Mouse (Mus musculus) stomach, postnatal 0 days (tissue): ENCODE measurements at regions not wholly inside any gene's neighbourhood (a gene's known extent, or its start where the extent isn't known, plus 50 kb on each side); places are given as distances from the start of the nearest gene placed in this dataset.

Source experiments
- ATAC-seq: fragments of 200-750 bp; cut with Nextera tagmentation; 2 replicates; pipeline ENCODE4 v1.8.0; 2017; ENCODE audit not compliant: low FRiP score, low TSS enrichment
- DNase-seq: peaks from one replicate; pipeline ENCODE4 v3.0.0-alpha.2; 2016; ENCODE audit warnings: low spot score
- H3K27ac ChIP-seq: fragments of 300-500 bp; sonication (generic); replicated peaks from 2 replicates; pipeline ENCODE4 v1.5.1; 2014; ENCODE audit warnings: mild to moderate bottlenecking, control low read depth
- H3K27me3 ChIP-seq: fragments of 300-500 bp; sonication (generic); 2 replicates; pipeline ENCODE4 v1.6.1; 2014; ENCODE audit warnings: low read length; ENCODE audit not compliant: control insufficient read depth, insufficient read depth
- H3K36me3 ChIP-seq: fragments of 300-500 bp; sonication (generic); 2 replicates; pipeline ENCODE4 v1.6.1; 2014; ENCODE audit warnings: low read length, mixed read lengths; ENCODE audit not compliant: control insufficient read depth, insufficient read depth
- H3K4me1 ChIP-seq: fragments of 300-500 bp; sonication (generic); replicated peaks from 2 replicates; pipeline ENCODE4 v1.6.1; 2014; ENCODE audit warnings: antibody characterized with exemption; ENCODE audit not compliant: control insufficient read depth, insufficient read depth
- H3K4me2 ChIP-seq: fragments of 300-500 bp; sonication (generic); replicated peaks from 2 replicates; pipeline ENCODE4 v1.6.1; 2014; ENCODE audit warnings: low read depth, mild to moderate bottlenecking, control low read depth, moderate library complexity
- H3K4me3 ChIP-seq: fragments of 300-500 bp; sonication (generic); 2 replicates; pipeline ENCODE4 v1.5.1; 2014; ENCODE audit warnings: low read depth, low read length, control low read depth
- H3K9ac ChIP-seq: fragments of 300-500 bp; sonication (generic); 2 replicates; pipeline ENCODE4 v1.6.1; 2014; ENCODE audit warnings: mild to moderate bottlenecking, low read length, control low read depth, mixed read lengths
- H3K9me3 ChIP-seq: fragments of 300-500 bp; sonication (generic); 2 replicates; pipeline ENCODE4 v1.6.1; 2016; ENCODE audit warnings: low read length; ENCODE audit not compliant: control insufficient read depth
- CTCF ChIP-seq: IDR thresholded peaks from 2 replicates; pipeline ENCODE4 v1.5.1; 2016; ENCODE audit warnings: antibody characterized with exemption, low read depth, mild to moderate bottlenecking, moderate library complexity
- EP300 ChIP-seq: optimal IDR thresholded peaks from 2 replicates; pipeline ENCODE3; 2016; ENCODE audit warnings: antibody characterized with exemption
- WGBS: fragments of 180-500 bp; shearing (Covaris S2); extraction: QIAGEN DNeasy Blood & Tissue Kit; methylation state at CpG from one replicate; pipeline ENCODE4 v1.1.7; 2014; 5-methylcytosine and 5-hydroxymethylcytosine counted together

DNA sequence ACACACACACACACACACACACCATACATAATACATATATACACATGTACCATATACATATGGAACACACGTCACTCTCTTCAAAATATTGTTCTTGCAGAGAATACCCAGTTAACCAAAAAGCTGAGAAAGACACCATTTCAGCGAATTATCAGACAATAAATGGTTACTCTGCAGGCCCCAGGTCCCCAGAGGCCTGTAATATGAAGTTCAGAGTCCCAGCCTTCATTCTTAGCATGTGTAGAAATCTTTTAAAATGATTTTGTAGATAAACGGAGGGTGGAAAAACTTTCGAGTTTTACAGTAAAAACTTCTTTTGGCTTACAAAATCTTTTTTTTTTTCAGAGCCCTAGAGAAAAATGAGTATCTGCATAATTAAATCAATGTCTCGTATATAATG lies 58.7 kb upstream of the Sash1 start:
- Histone ChIP-seq H3K27me3 (no peaks in the 10 kb centered on the region), H3K4me3 (peak overlapping the region; percentile 27; the same call in 1 of the 2 replicates), H3K9ac (peak overlapping the region; percentile 43; the same call in 1 of the 2 replicates), H3K4me2 (peak overlapping the region; percentile 44; the same call in 1 of the 2 replicates), H3K9me3 (no peaks in the 10 kb centered on the region), H3K4me1 (no peaks in the 10 kb centered on the region), H3K27ac (no peak overlapping the region; the same call in 1 of the 2 replicates), H3K36me3 (no peaks in the 10 kb centered on the region)
- 68% methylated on average over 5 of the region's 5 CpGs for WGBS
- DNase-seq (no peak), ATAC-seq (no peak)
- TF ChIP-seq EP300 (no peak), CTCF (no peak)

DNA sequence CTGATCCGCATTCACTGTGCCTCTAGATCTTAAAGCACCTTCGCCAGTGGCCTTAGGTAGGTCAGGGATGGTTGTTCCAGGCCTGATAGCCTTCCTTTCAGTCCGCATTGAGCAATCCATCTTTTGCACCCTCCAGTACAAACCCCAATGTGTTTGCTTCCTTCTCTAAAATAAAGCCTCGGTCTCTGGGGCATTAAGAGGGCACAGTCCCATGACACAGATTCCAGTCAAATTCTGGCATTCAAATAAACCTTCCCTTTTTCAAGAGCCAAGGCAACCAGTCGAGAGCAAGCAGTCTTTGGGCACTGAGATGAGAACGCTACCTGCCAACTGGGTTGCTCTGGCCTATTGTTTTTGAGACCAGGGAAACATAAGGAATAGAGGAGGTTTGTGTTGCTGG lies 57.8 kb upstream of the Sash1 start:
- DNase-seq = no peak
- H3K4me2 ChIP-seq = no peak overlapping the region
- TF ChIP-seq EP300 (no peak), CTCF (no peak)
- H3K9me3 ChIP-seq = no peaks in the 10 kb centered on the region
- no peaks in the 10 kb centered on the region for H3K4me1 ChIP-seq
- H3K27ac ChIP-seq = no peak overlapping the region
- no peaks in the 10 kb centered on the region for H3K27me3 ChIP-seq
- 91% methylated on average over 6 of the region's 6 CpGs for WGBS
- no peak overlapping the region for H3K9ac ChIP-seq
- ATAC-seq = no peak
- no peaks in the 10 kb centered on the region for H3K36me3 ChIP-seq
- H3K4me3 ChIP-seq = no peak overlapping the region

DNA sequence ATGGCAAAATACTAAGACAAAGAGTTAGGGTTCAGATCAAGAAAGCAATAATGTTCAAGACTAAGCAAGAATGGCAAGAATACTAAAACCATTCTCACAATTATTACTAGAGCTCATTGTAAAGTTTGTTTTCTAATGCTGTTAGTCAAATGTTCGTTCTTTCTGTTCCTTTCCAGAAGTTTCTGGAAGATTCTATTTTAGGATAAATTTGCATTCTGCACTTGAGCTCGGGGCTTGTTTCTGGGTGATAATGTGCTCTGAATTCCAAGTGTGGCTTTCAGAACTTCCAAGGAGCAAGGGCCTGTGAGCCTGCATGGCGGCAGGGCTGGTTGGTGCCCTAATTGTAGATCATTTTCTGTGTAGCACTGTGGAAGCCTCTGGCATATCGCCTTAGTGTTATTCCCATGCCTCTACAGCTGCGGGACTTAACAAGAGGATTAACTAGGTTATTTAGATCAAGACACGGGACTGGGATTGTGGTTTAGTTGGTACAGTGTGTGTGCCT lies 57.1 kb upstream of the Sash1 start:
- no peak for ATAC-seq

DNA sequence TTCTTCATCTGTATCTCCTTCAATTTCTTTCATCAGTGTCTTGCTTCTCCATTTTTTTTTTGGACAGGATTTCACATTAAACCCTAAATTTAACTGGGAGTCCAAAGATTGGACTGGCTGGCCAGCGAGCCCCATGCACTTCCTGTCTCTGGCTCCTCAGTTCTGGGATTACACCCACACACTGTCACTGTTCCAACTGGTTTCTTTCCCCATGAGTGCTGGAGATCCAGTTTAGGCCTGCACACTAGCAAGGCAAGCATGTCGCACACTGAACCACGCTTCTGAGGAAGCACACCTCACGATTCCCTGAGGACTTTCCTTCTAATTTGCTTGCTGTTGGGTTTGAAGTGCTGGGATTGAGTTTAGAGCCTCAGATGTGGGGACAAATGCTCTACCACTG lies 50.5 kb upstream of the Sash1 start:
- 72% methylated on average over 4 of the region's 4 CpGs for WGBS
- H3K4me1 ChIP-seq = no peaks in the 10 kb centered on the region
- TF ChIP-seq CTCF (no peak), EP300 (no peak)
- H3K36me3 ChIP-seq = no peaks in the 10 kb centered on the region
- DNase-seq = no peak
- no peaks in the 10 kb centered on the region for H3K9me3 ChIP-seq
- H3K9ac ChIP-seq = no peak overlapping the region
- H3K4me3 ChIP-seq = no peak overlapping the region
- H3K27me3 ChIP-seq = no peaks in the 10 kb centered on the region
- no peak overlapping the region for H3K27ac ChIP-seq
- no peak overlapping the region for H3K4me2 ChIP-seq
- no peak for ATAC-seq

More for the DNA sequence above, 57.1 kb upstream of the Sash1 start:
- no peaks in the 10 kb centered on the region for H3K36me3 ChIP-seq
- no peak overlapping the region for H3K9ac ChIP-seq
- H3K4me1 ChIP-seq = no peaks in the 10 kb centered on the region
- DNase-seq = no peak
- no peak overlapping the region for H3K4me2 ChIP-seq
- no peaks in the 10 kb centered on the region for H3K9me3 ChIP-seq
- no peak overlapping the region for H3K27ac ChIP-seq
- TF ChIP-seq CTCF (no peak), EP300 (no peak)
- H3K27me3 ChIP-seq = no peaks in the 10 kb centered on the region
- 81% methylated on average over 6 of the region's 6 CpGs for WGBS
- no peak overlapping the region for H3K4me3 ChIP-seq
